Mouse (Mus musculus): ENCODE results near the gene Cyth2.

DNA sequence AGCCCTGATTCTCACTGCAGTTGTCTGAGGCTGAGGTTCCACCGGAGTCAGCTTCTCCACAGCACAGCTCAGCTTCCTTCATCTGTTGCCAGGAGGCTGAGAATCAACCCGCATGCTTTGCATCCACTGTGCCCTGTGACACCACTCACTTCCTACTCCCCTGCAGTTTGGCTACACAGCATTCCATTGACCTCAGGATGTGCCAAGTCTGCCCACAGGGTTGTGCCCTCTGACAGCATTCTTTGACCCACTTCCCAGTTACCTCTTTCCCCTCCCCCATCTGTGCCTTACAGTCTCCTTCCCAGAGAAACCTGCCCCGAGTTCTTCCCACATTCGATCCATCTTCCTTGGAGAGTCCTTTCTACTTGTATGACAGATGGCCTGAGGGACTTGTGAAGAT is 32.1 kb downstream of the Cyth2 start:
- TF ChIP-seq POLR2A (IDR thresholded peaks at IDR 0.05; ENCODE audit: insufficient read depth, low read depth, low read length) (no peak), CTCF (IDR thresholded peaks at IDR 0.05; ENCODE audit: insufficient read depth, low read depth, low read length) (no peak)
